Mouse (Mus musculus) layer of hippocampus, adult 18-20 months (tissue): ENCODE measurements at regions not wholly inside any gene's neighbourhood (a gene's known extent, or its start where the extent isn't known, plus 50 kb on each side); places are given as distances from the start of the nearest gene placed in this dataset.

Experiments
- microRNA-seq, 2 experiments: library from miRNA; unstranded; fragments of <30 nt; microRNA quantifications; one replicate each; pipeline ENCODE4 v1.2.0; 2021

Small RNA genes lying in the stretch of these regions (microRNA-seq; reads per million reads assigned to microRNA genes)
- gene Gm24933 = 0 reads per million in 2 experiments
